Mouse (Mus musculus) small intestine, adult 2 months (tissue): ENCODE data around the gene Eva1b.

Experiments
- CTCF ChIP-seq: fragments of 200-500 bp; IDR thresholded peaks from 2 replicates; pipeline ENCODE4 v1.5.1; 2012; ENCODE audit warnings: low read depth, mild to moderate bottlenecking, control low read depth, inconsistent platforms, low read length, moderate library complexity, mixed read lengths; ENCODE audit not compliant: insufficient replicate concordance, insufficient read length; ENCODE audit errors: extremely low read depth
- POLR2A ChIP-seq: fragments of 200-500 bp; IDR thresholded peaks from 2 replicates; pipeline ENCODE4 v1.6.1; 2012; ENCODE audit warnings: low read depth, mild to moderate bottlenecking, control low read depth, inconsistent platforms, low read length, moderate library complexity

GRCm38 (mm10) chr4:126187096-126187495 is 39.6 kb downstream of the Eva1b start:
- TF ChIP-seq CTCF = no peak
- no peak for TF ChIP-seq POLR2A
